Mouse (Mus musculus) MEL (cell line): Measurements from ENCODE around the gene Phb.

Experiments
- BHLHE40 ChIP-seq: IDR thresholded peaks from 2 replicates; pipeline ENCODE4 v1.6.1; 2012; ENCODE audit warnings: low read depth, mild to moderate bottlenecking, inconsistent platforms, low read length, improper control_type of control experiment, borderline replicate concordance
- CHD1 ChIP-seq: IDR thresholded peaks from 2 replicates; pipeline ENCODE4 v1.6.1; 2012; ENCODE audit warnings: low read depth, mild to moderate bottlenecking, inconsistent platforms, low read length, improper control_type of control experiment
- CTCF ChIP-seq, 3 experiments: IDR thresholded peaks in 2 of 3; conservative IDR thresholded peaks in 1 of 3; 2 replicates each; pipeline ENCODE4 v1.5.1; 2011 to 2012; ENCODE audit warnings: low read length in 3 of 3, low read depth in 2 of 3, mild to moderate bottlenecking in 2 of 3, improper control_type of control experiment in 1 of 3, inconsistent platforms in 1 of 3, mixed read lengths in 1 of 3, moderate library complexity in 1 of 3; ENCODE audit not compliant: control insufficient read depth in 1 of 3, insufficient read depth in 1 of 3, poor library complexity in 1 of 3, severe bottlenecking in 1 of 3
- GABPA ChIP-seq: IDR thresholded peaks from 2 replicates; pipeline ENCODE4 v1.6.1; 2012; ENCODE audit warnings: low read depth, mild to moderate bottlenecking, inconsistent platforms, low read length, improper control_type of control experiment, moderate library complexity
- HCFC1 ChIP-seq: IDR thresholded peaks from 2 replicates; pipeline ENCODE4 v1.6.1; 2012; ENCODE audit warnings: low read depth, mild to moderate bottlenecking, inconsistent platforms, low read length, improper control_type of control experiment, moderate library complexity
- JUND ChIP-seq: IDR thresholded peaks from 2 replicates; pipeline ENCODE4 v1.6.1; 2011; ENCODE audit warnings: low read depth, mild to moderate bottlenecking, improper control_type of control experiment, low read length
- MAX ChIP-seq: IDR thresholded peaks from 2 replicates; pipeline ENCODE4 v1.6.1; 2011; ENCODE audit warnings: low read length, improper control_type of control experiment
- POLR2A ChIP-seq, 2 experiments: IDR thresholded peaks; 2 replicates each; pipeline ENCODE4 v1.6.1; 2011 to 2012; ENCODE audit warnings: low read length in 2 of 2, mild to moderate bottlenecking in 2 of 2, control low read depth in 1 of 2, improper control_type of control experiment in 1 of 2, low read depth in 1 of 2, moderate library complexity in 1 of 2; ENCODE audit not compliant: control insufficient read depth in 1 of 2, insufficient read depth in 1 of 2, poor library complexity in 1 of 2
- RCOR1 ChIP-seq: IDR thresholded peaks from 2 replicates; pipeline ENCODE4 v1.6.1; 2012; ENCODE audit warnings: low read depth, mild to moderate bottlenecking, inconsistent platforms, low read length, improper control_type of control experiment
- USF1 ChIP-seq: IDR thresholded peaks from 2 replicates; pipeline ENCODE4 v1.6.1; 2014; ENCODE audit warnings: low read depth, mild to moderate bottlenecking, inconsistent platforms, low read length, improper control_type of control experiment, moderate library complexity
- ZMIZ1 ChIP-seq: IDR thresholded peaks from 2 replicates; pipeline ENCODE4 v1.6.1; 2012; ENCODE audit warnings: low read depth, mild to moderate bottlenecking, inconsistent platforms, low read length, improper control_type of control experiment, moderate library complexity
- ZNF384 ChIP-seq: IDR thresholded peaks from 2 replicates; pipeline ENCODE4 v1.6.1; 2012; ENCODE audit warnings: low read depth, mild to moderate bottlenecking, inconsistent platforms, low read length, improper control_type of control experiment

DNA sequence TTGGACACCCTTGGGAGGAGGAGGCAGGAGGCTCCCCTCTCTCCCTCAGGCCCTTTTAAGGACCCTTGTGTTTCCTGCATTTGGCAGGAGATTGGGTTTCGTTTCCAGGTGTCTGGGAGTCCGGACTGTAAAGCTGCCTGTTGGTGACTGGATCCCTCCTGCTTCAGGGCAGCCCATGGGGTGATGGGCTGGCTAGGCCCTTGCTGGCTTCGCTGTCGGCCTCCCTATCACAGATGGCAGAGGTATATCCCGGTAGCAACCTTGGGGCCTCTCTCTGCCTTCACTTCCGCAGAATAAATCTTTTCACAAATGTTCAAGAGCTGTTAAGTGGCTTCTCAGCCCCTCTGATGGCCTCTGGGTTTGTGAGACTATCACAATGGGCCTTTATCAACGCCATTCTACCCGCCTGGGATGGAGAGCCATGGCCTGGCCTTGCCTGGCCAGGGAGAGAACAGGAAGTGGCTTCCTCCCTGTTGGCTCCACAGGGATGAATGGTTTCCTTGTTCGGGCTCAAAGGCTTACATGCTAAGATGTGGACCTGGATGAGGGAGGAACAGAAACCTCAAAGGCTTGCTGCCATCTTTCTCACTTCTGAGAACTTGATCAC lies 15.3 kb downstream of the Phb start:
- TF ChIP-seq POLR2A (IDR thresholded peaks at IDR 0.05; ENCODE audit: control insufficient read depth in 1 of 2, insufficient read depth in 1 of 2, low read depth in 1 of 2, low read length in 2 of 2, poor library complexity in 1 of 2) (no peak), RCOR1 (no peak), USF1 (no peak), GABPA (no peak), HCFC1 (no peak), ZNF384 (no peak), CTCF (IDR thresholded peaks at IDR 0.05 in 2 of 3, conservative IDR thresholded peaks at IDR 0.05 in 1 of 3; ENCODE audit: control insufficient read depth in 1 of 3, insufficient read depth in 1 of 3, low read depth in 2 of 3, low read length in 3 of 3, poor library complexity in 1 of 3, severe bottlenecking in 1 of 3) (no peak), ZMIZ1 (no peak), CHD1 (no peak), BHLHE40 (no peak), JUND (no peak), MAX (no peak)
